Mouse (Mus musculus) myocyte (in vitro differentiated cells): ENCODE measurements around the gene Dnajc30.

ENCODE experiments used
- CEBPB ChIP-seq: IDR thresholded peaks from 2 replicates; pipeline ENCODE4 v1.6.1; 2011; ENCODE audit warnings: mild to moderate bottlenecking, moderate library complexity; ENCODE audit not compliant: poor library complexity, insufficient read depth, severe bottlenecking
- E2F4 ChIP-seq: IDR thresholded peaks from one replicate; pipeline ENCODE4 v1.6.1; 2011; ENCODE audit warnings: mild to moderate bottlenecking, control low read depth, moderate library complexity; ENCODE audit not compliant: insufficient read depth
- MAX ChIP-seq: IDR thresholded peaks from one replicate; pipeline ENCODE4 v1.6.1; 2011; ENCODE audit warnings: low read depth, mild to moderate bottlenecking, control low read depth
- MYOD1 ChIP-seq, 3 experiments: IDR thresholded peaks; one replicate each; pipeline ENCODE4 v1.6.1; 2011; ENCODE audit warnings: control low read depth in 2 of 3, low read depth in 2 of 3, mild to moderate bottlenecking in 2 of 3, moderate library complexity in 1 of 3; ENCODE audit not compliant: insufficient read length in 2 of 3, control insufficient read depth in 1 of 3
- POLR2A ChIP-seq: IDR thresholded peaks from one replicate; pipeline ENCODE4 v1.6.1; 2011; ENCODE audit warnings: low read depth, mild to moderate bottlenecking, control low read depth, moderate library complexity; ENCODE audit not compliant: insufficient read length
- POLR2AphosphoS2 ChIP-seq: IDR thresholded peaks from one replicate; pipeline ENCODE4 v1.6.1; 2011; ENCODE audit warnings: low read depth, control low read depth; ENCODE audit not compliant: insufficient read length
- REST ChIP-seq: IDR thresholded peaks from one replicate; pipeline ENCODE4 v1.6.1; 2011; ENCODE audit warnings: mild to moderate bottlenecking, control low read depth, moderate library complexity; ENCODE audit not compliant: insufficient read depth, insufficient read length
- SRF ChIP-seq: IDR thresholded peaks from one replicate; pipeline ENCODE4 v1.6.1; 2011; ENCODE audit warnings: low read depth; ENCODE audit not compliant: control insufficient read depth, insufficient read length
- TCF12 ChIP-seq: IDR thresholded peaks from one replicate; pipeline ENCODE4 v1.6.1; 2011; ENCODE audit warnings: mild to moderate bottlenecking, control low read depth; ENCODE audit not compliant: poor library complexity, insufficient read depth, severe bottlenecking
- TCF3 ChIP-seq: IDR thresholded peaks from one replicate; pipeline ENCODE4 v1.6.1; 2011; ENCODE audit warnings: low read depth, control low read depth; ENCODE audit not compliant: insufficient read length
- USF1 ChIP-seq: IDR thresholded peaks from one replicate; pipeline ENCODE4 v1.6.1; 2011; ENCODE audit warnings: low read depth, mild to moderate bottlenecking, control low read depth, moderate library complexity

GRCm38 (mm10) chr5:135079578-135079977 is 15.6 kb downstream of the Dnajc30 start:
- TF ChIP-seq MYOD1 (IDR thresholded peaks at IDR 0.05; ENCODE audit: control insufficient read depth in 1 of 3, insufficient read length in 2 of 3, low read depth in 2 of 3) (no peak), POLR2AphosphoS2 (no peak), POLR2A (no peak), SRF (no peak), TCF12 (no peak), USF1 (no peak), MAX (no peak), CEBPB (no peak), E2F4 (no peak), TCF3 (no peak), REST (no peak)
